Mouse (Mus musculus) frontal cortex, adult 2 months (tissue): Measurements from ENCODE around the gene Nbeal1. TPM values are rescaled to one million over a fixed set of nuclear protein-coding genes. Genes with fewer than 3 reads are reported as not detected.

ENCODE experiments used
- DNase-seq, 2 experiments: peaks; one replicate each; pipeline ENCODE4 v3.0.0; 2022; ENCODE audit warnings: low spot score in 1 of 2; ENCODE audit errors: extremely low spot score in 1 of 2
- polyA plus RNA-seq: library from polyadenylated mRNA; depleted of rRNA; stranded (reverse); fragments of >200 nt; gene quantifications from 2 replicates; pipeline ENCODE4 v1.2.3, GENCODE M21; 2012; rRNA removed

The Nbeal1 gene
- polyA plus RNA-seq, 1 experiment, result 6.0 TPM

- DNase-seq, result peak; percentile 82 to 93
These were observed 162.6 kb downstream of the Nbeal1 start, which contains the start of gene Cyp20a1 for GRCm38 (mm10) chr1:60342808-60343629. Cyp20a1 (plus strand) TSS chr1:60343323.

DNA sequence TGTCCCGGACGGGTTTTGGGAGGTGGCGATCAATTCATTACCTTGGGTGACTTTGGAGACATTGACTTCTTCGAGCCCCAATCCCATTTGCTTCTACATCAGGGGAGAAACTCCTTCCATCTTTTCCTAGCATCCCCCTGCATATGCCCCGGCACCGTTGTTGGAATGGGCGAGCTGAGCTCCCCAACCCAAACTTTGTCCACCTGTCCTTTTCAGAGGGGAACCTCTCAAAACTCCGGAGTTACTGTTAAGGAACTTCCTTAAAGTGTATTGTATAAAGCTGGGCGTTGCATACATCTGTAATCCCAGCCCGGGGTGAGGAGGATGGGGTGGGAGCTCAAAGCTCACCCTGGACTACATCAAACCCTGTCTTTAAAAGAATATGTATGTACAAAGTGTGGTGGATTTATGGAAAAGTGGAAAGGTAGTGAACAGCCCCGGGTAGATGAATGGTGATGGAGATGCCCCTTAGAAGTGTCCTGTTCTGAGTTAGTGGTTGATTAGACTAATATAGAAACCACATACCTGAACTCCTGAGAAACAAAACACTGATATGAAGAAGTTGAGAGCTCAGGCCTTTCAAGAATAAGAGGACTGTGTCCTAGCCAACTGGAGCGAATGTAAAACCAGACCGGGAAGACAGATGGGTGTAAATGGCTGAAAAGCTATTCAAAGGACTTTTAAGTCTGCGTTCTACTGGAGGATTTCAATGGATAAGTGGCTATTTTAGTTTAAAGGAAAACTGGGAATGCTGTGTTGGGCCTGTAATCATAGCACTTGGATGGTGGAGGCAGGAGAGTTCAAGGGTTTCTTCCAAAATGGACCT lies 163.4 kb downstream of the Nbeal1 start:
- DNase-seq, result no peak

DNA sequence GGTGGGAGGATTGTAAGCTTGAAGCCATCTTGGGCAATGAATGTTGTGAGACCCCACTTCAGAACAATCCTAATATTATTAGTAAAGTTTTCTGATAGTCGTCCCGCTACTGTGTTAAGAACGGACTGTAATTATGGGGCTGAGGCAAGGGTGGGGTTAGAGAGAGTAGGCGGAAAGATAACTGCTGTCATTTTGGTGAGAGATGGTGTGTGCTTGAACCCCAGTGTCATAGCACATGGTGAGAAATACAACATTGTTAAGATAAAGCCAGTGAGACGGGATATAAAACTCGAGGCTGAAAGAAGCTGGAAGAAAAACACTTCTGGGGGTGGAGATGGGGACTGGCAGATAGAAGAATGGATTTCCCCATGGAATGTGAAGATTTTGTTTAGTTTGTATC lies 164.3 kb downstream of the Nbeal1 start:
- no peak for DNase-seq

- DNase-seq, result no peak
These were observed 165.3 kb downstream of the Nbeal1 start for GRCm38 (mm10) chr1:60345712-60346111.

DNA sequence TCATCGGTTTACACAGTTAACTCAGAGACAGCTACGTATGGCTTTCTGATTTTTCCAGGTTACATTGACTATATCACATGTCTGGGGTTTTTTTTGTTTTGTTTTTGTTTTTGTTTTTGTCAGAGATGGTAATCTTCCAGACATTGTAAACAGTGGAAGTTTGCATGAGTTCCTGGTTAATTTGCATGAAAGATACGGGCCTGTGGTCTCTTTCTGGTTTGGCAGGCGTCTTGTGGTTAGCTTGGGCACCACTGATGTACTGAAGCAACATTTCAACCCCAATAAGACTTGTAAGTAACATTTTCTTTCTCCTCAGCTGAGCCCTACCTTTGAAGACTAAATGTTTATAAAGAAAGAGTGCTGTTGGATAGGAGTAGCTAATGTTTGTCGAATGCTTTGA lies 172.4 kb downstream of the Nbeal1 start:
- no peak for DNase-seq

GRCm38 (mm10) chr1:60361626-60362025 lies 181.2 kb downstream of the Nbeal1 start:
- DNase-seq, result no peak

DNA sequence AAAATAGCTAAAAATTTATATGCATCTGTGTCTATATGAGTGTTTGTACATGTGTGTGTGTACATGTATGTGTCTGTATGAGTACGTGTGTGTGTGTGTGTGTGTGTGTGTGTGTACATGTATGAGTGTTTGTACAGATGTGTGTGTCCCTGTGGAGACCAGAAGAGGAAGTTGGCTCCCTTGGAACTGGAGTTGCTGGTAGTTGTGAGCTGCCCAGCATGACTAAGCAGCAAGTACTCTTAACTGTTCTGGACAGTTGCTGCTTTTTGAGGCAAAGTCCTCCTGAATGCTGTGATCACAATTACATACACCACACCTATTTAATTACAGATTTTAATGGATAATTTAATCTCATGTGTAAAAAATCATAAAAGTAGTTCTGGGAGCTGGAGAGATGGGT lies 196.2 kb downstream of the Nbeal1 start:
- no peak for DNase-seq

GRCm38 (mm10) chr1:60381910-60382309 lies 201.5 kb downstream of the Nbeal1 start:
- DNase-seq, result peak in 1 of 2 experiments; percentile 61

Other genes with a start within 250 kb of the Nbeal1 start
- 26.1 and 29.3 TPM in 2 replicates for gene Ica1l, start 137.4 kb upstream of the Nbeal1 start, polyA plus RNA-seq
- gene Carf, start 82.4 kb upstream of the Nbeal1 start, polyA plus RNA-seq, result 9.7 and 13.2 TPM in 2 replicates
- gene Wdr12, start 82.0 kb upstream of the Nbeal1 start, polyA plus RNA-seq, result 19.0 and 22.3 TPM in 2 replicates
- 13.0 and 15.4 TPM in 2 replicates for gene Cyp20a1, start 162.7 kb downstream of the Nbeal1 start, polyA plus RNA-seq
- gene Abi2, start 229.0 kb downstream of the Nbeal1 start, polyA plus RNA-seq, result 116 and 122 TPM in 2 replicates